Mouse (Mus musculus) embryo, embryonic 10.5 days (tissue): ENCODE results near the gene Synpo2l.

ENCODE experiments used
- DNase-seq: peaks from one replicate; pipeline ENCODE4 v3.0.0-alpha.2; 2015; ENCODE audit warnings: low spot score

Gene Synpo2l

DNA sequence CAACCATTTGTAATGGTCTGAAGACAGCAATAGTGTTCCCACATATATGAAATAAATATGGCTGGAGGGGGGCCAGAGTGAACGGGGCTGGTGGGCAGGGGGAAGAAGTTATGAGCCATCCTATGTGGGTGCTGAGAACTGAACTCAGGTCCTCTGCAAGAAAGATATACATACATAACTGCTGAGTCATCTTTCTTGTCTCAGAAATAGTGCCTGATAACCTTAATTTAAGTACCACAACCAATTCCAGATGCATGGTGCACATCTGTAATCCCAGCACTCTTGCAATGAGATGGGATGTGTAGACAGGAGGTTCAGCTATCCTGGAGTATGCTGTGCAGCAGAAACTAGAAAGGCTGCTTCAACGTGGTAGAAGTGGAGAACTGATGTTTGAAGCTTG is 13.6 kb upstream of the Synpo2l start:
- DNase-seq, result no peak

GRCm38 (mm10) chr14:20677906-20678305 is 9.8 kb upstream of the Synpo2l start:
- no peak for DNase-seq

GRCm38 (mm10) chr14:20674064-20674833 is 6.1 kb upstream of the Synpo2l start, which contains the start of gene Sec24c:
TSS of gene Sec24c (plus strand) at chr14:20674308.
- DNase-seq, result peak; percentile 100

DNA sequence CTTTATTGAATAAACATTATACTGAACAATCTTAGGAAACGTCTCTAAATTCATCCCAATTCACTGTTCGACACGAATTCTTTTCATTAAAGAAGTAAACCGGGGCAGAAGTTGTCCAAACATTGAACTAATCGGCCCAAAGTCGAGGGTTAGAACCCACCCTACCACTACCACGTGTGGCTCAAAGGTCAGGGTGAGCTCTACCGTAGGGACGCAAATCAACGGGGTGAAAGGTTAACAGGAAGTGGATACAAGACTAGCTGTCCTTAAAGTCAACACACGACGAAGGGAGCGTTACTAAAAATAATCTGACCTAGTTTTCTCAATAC is 5.5 kb upstream of the Synpo2l start:
- DNase-seq, result no peak

GRCm38 (mm10) chr14:20672990-20673389 is 4.8 kb upstream of the Synpo2l start:
- peak; percentile 69 for DNase-seq

GRCm38 (mm10) chr14:20667469-20667868 is 685 bp downstream of the Synpo2l start:
- no peak for DNase-seq

DNA sequence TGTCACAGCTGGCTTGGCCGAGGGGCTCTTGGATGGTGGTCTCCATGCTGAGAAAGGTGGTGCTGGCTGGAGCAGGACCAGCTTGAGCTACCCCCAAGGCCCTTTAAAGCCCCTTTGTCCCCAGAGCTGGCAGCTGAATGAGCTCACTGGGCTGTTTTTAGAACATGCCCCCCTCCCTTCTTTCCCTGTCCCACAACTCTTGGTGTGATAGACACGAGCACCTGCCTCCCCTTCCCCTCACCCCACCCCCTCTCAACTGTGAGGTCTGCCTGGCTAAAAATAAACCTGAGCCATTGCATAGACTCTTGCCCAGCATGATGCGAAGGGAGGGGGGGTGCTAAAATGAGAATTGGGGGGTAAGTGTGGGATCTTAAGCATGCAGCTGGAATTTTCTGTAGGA is 3.7 kb downstream of the Synpo2l start:
- DNase-seq, result no peak

GRCm38 (mm10) chr14:20663601-20664000 is 4.6 kb downstream of the Synpo2l start:
- no peak for DNase-seq

- DNase-seq, result no peak
These were observed 5.4 kb downstream of the Synpo2l start for GRCm38 (mm10) chr14:20662740-20663139.

DNA sequence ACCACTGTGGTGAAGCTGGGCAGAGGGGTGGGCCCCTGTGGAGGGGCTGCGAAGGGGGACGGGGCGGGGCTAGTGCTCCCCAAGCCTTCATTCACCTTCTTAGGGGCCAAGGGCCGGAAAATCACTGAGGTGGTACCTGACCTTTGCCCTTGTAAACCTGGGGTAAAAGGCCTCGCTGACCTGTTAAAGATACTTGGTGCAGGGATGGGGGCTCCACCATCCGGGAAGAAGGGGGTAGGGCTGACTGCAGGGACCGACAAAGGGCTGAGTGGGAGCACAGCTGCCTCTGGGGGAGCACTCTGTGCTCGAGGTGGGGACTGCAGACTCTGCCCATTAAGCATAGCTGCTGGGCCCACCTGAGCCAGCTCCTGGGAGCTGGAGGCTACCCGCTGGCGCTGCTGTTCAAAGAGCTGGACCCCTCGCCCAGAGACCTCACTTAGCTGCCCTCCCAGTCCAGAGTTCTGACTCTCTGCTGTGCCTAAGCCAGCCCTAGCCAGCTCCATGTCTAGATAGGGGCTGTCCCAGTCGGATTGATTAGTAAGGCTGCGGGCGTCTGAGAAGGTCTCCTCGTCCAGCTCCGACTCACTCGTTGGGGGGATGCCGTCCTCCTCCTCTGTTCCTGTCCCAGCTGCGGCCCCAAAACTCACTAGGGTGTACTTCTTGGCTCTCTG is 6.4 kb downstream of the Synpo2l start:
- DNase-seq, result peak; percentile 32

- DNase-seq, result peak; percentile 100
These were observed 7.1 kb downstream of the Synpo2l start for GRCm38 (mm10) chr14:20660827-20661660.

DNA sequence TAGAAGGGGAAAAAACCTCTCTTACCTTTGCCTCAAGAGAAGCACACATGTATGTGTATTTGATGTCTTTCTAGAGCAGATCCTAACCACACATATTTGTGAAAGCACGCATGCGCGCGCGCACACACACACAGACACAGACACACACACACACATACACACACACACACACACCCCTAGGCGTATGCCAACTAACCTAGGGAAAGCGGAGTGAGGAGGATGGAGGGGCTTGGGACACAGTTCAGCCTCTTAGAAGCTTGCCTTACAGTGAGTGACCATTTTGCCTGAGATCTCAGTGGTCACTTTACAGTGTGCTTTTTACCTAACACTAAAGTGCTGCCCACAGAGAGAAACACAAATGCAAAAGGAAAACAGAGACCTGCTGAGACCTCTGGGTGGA is 8.5 kb downstream of the Synpo2l start:
- DNase-seq, result no peak

DNA sequence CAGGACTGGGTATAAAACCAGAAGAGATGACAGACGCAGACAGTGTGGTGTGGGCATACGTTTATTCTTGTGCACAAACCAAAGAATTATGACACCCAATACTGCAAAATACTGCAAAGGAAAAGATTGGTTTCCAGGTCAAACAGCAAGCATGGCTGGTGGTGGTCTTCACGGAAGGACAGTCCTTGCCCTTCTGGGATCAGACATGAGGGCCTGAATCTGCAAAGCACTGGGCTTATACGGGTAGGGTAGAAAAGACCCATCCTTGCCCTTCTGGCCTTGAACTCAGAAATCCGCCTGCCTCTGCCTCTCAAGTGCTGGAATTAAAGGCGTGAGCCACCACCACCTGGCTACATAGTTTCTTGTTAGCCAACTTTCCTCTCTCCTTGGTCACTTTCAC is 9.3 kb downstream of the Synpo2l start:
- no peak for DNase-seq

- DNase-seq, result peak; percentile 78
These were observed 9.8 kb downstream of the Synpo2l start for GRCm38 (mm10) chr14:20658326-20658725.

- DNase-seq, result no peak
These were observed 11.8 kb downstream of the Synpo2l start, which contains the start of gene Myoz1 for GRCm38 (mm10) chr14:20656361-20656760. TSS of gene Myoz1 (minus strand) at chr14:20656540.

DNA sequence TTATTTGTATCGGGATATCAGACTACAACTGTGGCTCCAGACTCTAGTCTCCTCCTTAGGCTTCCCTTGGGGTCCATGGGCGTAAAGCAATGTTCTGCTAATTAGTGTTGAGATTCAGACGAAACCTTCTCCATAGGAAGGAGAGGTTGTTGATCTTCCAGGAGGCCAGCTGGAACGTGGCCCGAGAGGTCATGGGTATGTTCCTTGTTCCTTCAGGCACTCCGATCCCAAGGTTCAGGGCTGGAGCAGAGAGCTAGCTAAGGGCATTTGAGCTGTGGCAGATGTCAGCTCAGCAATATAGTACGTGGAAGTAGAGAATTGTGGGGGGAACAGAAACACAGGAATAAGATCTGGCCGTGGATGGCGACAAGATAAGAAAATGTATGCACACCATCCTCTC is 12.4 kb downstream of the Synpo2l start:
- DNase-seq, result no peak

GRCm38 (mm10) chr14:20654690-20655421 is 13.3 kb downstream of the Synpo2l start:
- no peak for DNase-seq

DNA sequence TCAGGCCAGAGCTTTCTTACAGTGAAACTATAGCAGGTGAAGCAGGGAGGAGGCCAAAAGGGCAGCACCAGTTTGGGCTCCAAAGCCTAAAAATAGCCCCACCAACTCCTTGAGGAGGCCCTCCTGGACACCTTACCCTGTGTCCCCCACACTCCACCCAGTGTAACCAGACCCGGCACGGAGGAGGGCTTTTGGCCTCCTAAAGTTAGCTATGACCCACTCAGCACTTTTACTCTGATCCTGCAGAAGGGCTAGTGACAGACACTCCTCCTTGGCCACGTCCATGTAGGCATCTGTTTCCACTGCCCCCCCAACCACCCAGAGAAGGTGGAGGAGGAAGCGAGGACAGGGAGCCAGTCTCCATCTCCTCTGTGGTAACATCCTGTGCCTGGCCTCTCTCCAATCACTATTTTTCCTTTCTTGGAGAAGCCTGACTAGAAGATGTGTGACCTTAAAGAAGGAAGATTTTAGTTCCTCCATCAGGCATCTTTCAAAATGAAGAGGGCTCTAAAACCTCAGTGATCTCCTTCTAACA is 16.4 kb downstream of the Synpo2l start:
- no peak for DNase-seq

DNA sequence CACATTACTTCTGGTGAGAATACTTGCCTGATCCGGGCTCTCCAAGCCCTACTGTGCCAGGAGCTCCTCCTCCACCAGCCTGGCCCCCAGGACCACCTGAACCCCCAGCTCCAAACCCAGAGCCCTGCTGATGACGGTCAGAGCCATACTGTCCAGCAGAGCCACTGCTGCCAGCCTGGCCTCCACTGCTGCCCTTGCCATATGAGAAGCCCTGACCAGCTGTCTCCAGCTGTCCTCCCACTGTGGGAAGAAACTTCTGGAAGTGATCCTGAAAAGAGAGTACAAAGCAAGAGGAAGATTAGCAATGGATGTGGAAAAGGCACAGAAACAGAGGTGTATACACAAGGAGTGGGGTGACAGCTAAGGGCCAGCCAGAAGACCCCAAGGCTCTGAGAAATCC is 17.2 kb downstream of the Synpo2l start:
- DNase-seq, result no peak

- no peak for DNase-seq
These were observed 21.8 kb downstream of the Synpo2l start for GRCm38 (mm10) chr14:20646381-20646780.

- peak; percentile 28 for DNase-seq
These were observed 22.6 kb downstream of the Synpo2l start for GRCm38 (mm10) chr14:20645547-20645946.

- peak; percentile 53 for DNase-seq
These were observed 26.7 kb downstream of the Synpo2l start for GRCm38 (mm10) chr14:20641438-20641875.
